Mouse (Mus musculus) heart, postnatal 0 days (tissue): ENCODE data around the gene Sos1.

Source experiments
- CTCF ChIP-seq: IDR thresholded peaks from 2 replicates; pipeline ENCODE4 v1.5.1; 2016; ENCODE audit warnings: antibody characterized with exemption, control low read depth, low read depth
- EP300 ChIP-seq: IDR thresholded peaks from 2 replicates; pipeline ENCODE4 v1.6.1; 2016; ENCODE audit warnings: antibody characterized with exemption, low read depth

GRCm38 (mm10) chr17:80521521-80522228, 41.4 kb upstream of the Sos1 start:
- TF ChIP-seq CTCF (no peak), EP300 (no peak)
